Mouse (Mus musculus): ENCODE results near the gene Rnf169.

- TF ChIP-seq CTCF (IDR thresholded peaks at IDR 0.05; ENCODE audit: borderline replicate concordance, control insufficient read depth, extremely low read depth, insufficient read depth, low read length, poor library complexity), result no peak
- no peak for TF ChIP-seq POLR2A (IDR thresholded peaks at IDR 0.05; ENCODE audit: control insufficient read depth, extremely low read depth, insufficient read depth, low read length, poor library complexity)
Observed at GRCm38 (mm10) chr7:99875891-99876290, 104.4 kb downstream of the Rnf169 start.

Measured in thymus, adult 2 months (tissue).